Mouse (Mus musculus): Measurements from ENCODE around the gene Ncor2. TPM values are rescaled to one million over a fixed set of nuclear protein-coding genes. Genes with fewer than 3 reads are reported as not detected.

Gene Ncor2
- polyA plus RNA-seq, 1 experiment from 2014 or later: 36.5 TPM

DNA sequence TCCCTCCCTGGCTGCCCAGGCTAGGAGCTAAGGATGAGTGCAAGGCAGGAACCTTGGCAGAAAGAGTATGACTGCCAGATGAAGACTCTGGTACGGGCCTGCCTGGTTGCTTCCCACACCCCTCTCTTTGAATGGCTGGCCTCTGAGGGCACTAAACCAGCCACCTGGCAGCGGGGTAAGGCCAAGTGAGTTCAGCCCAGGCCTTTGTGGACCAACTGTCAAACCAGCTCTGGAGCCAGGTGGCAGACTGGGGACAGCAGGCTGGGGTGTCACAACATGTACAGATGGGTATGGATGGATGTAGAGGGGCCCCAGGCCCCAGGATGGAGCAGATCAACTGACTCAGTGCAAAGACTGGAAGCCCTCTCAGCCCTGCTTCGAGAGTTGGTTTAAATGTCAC lies 164.0 kb downstream of the Ncor2 start:
- H3K4me2 ChIP-seq: no peak overlapping the region
- H3K4me3 ChIP-seq (ENCODE audit: low read depth, low read length): no peak overlapping the region
- no peaks in the 10 kb centered on the region for H3K9me3 ChIP-seq (ENCODE audit: low read depth, low read length)
- H3K4me1 ChIP-seq (ENCODE audit: insufficient read depth): no peaks in the 10 kb centered on the region
- H3K36me3 ChIP-seq (ENCODE audit: insufficient read depth): peaks cover 88% of the 10 kb centered on the region
- no peak overlapping the region for H3K9ac ChIP-seq
- H3K27me3 ChIP-seq (ENCODE audit: insufficient read depth, low read length): no peaks in the 10 kb centered on the region
- TF ChIP-seq CTCF (IDR thresholded peaks at IDR 0.05; ENCODE audit: low read depth): no peak
- DNase-seq (no peak), ATAC-seq (ENCODE audit: insufficient read depth) (no peak)
- WGBS: 78% methylated on average over 3 of the region's 3 CpGs
- H3K27ac ChIP-seq (ENCODE audit: low read depth): no peak overlapping the region

DNA sequence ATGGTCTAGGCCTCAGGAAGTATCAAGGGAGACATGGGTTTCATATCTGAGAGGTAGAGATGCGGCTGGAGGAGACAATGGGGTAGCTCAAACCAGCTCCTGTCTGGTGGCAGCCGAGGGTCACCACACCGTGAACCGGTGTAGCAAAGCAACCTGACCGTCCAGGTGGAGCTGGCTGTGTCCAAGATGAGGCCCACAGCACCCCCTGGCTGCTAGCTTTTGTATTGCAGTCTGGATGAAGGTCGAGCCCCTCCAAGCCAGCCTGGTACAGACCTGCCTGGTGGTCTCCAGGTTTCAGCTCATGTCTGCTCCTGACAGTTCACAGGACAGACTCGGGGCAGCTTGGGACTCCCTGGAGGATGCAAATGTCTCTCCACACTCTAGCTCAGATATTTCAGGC lies 164.5 kb downstream of the Ncor2 start:
- no peak overlapping the region for H3K27ac ChIP-seq (ENCODE audit: low read depth)
- no peaks in the 10 kb centered on the region for H3K27me3 ChIP-seq (ENCODE audit: insufficient read depth, low read length)
- no peaks in the 10 kb centered on the region for H3K9me3 ChIP-seq (ENCODE audit: low read depth, low read length)
- no peak overlapping the region for H3K4me3 ChIP-seq (ENCODE audit: low read depth, low read length)
- WGBS: 39% methylated on average over 7 of the region's 7 CpGs
- no peaks in the 10 kb centered on the region for H3K4me1 ChIP-seq (ENCODE audit: insufficient read depth)
- TF ChIP-seq CTCF (IDR thresholded peaks at IDR 0.05; ENCODE audit: low read depth): peak; percentile 91
- no peak overlapping the region for H3K9ac ChIP-seq
- H3K4me2 ChIP-seq: no peak overlapping the region
- H3K36me3 ChIP-seq (ENCODE audit: insufficient read depth): peaks cover 89% of the 10 kb centered on the region
- DNase-seq (peak; percentile 73), ATAC-seq (ENCODE audit: insufficient read depth) (0 out of 2 replicates have a peak, but pooled peaks have one; percentile 3)

DNA sequence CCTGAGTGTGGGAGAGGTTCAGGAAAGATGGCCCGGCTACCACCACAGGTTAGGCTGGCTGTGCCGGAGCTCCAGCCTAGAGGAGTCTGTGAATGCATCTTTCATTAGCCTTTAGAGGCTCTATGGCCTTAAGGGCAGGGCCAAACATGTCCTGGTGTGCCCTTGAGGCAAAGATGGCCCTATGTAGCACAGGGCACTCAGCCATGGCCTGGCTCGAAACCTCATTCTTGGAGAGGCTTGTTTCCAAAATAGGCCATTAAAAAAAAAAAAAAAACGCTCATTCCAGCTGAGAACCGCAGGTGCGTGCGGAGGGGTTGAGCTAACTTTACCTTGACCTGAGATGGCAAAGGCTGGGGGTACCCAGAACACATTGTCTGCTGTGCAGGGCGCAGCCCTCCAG lies 167.4 kb downstream of the Ncor2 start:
- Histone ChIP-seq H3K27ac (ENCODE audit: low read depth) (no peak overlapping the region), H3K36me3 (ENCODE audit: insufficient read depth) (peaks cover 69% of the 10 kb centered on the region), H3K4me1 (ENCODE audit: insufficient read depth) (no peaks in the 10 kb centered on the region), H3K9me3 (ENCODE audit: low read depth, low read length) (no peaks in the 10 kb centered on the region), H3K4me2 (no peak overlapping the region), H3K9ac (no peak overlapping the region), H3K4me3 (ENCODE audit: low read depth, low read length) (no peak overlapping the region), H3K27me3 (ENCODE audit: insufficient read depth, low read length) (no peaks in the 10 kb centered on the region)
- DNase-seq: no peak
- no peak for ATAC-seq (ENCODE audit: insufficient read depth)
- WGBS: 89% methylated on average over 8 of the region's 8 CpGs
- TF ChIP-seq CTCF (IDR thresholded peaks at IDR 0.05; ENCODE audit: low read depth): no peak

DNA sequence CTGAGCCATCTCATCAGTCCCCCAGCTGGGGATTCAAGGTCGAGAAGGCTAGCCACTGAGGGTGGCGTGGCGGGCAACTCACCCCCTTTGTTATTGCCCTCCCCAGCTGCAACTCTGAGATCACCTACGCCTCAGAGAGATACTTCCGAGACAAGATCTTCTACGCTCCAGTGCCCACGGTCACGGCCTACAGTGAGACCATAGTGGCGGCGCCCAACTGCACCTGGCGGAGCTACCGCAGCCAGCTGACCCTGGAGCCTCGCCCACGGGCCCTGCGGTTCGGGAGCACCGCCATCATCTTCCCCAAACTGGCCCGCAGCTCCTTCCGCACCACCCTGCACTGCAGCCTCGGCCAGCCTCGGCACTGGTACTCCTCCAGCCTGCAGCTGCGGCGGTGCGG lies 167.9 kb downstream of the Ncor2 start:
- H3K4me2 ChIP-seq: no peak overlapping the region
- no peak overlapping the region for H3K9ac ChIP-seq
- DNase-seq (no peak), ATAC-seq (ENCODE audit: insufficient read depth) (no peak)
- H3K36me3 ChIP-seq (ENCODE audit: insufficient read depth): peaks cover 64% of the 10 kb centered on the region
- H3K27ac ChIP-seq (ENCODE audit: low read depth): no peak overlapping the region
- 88% methylated on average over 24 of the region's 24 CpGs for WGBS
- H3K27me3 ChIP-seq (ENCODE audit: insufficient read depth, low read length): no peaks in the 10 kb centered on the region
- H3K4me1 ChIP-seq (ENCODE audit: insufficient read depth): peaks cover 1% of the 10 kb centered on the region; the same call in 1 of the 2 replicates
- H3K9me3 ChIP-seq (ENCODE audit: low read depth, low read length): no peaks in the 10 kb centered on the region
- no peak for TF ChIP-seq CTCF (IDR thresholded peaks at IDR 0.05; ENCODE audit: low read depth)
- H3K4me3 ChIP-seq (ENCODE audit: low read depth, low read length): no peak overlapping the region

DNA sequence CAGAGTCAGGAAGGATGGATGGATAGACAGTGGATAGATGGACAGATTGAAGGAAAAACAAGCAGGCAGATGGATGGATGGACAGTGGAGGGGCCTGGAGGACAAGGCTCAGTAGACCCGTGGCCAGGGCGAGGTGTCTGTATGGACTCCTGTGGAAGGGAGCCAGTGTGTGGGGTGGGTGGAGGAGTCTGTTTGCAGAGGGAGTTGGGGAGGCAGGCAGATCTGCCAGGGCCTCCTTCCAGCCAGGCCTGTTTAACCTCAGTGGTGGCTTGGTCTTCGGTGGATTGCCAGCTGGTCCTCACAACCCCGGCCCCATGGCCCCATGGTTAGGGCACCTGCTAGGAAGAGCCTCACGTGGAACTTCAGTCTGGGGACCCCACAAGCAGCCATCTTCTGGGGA lies 172.1 kb downstream of the Ncor2 start:
- Histone ChIP-seq H3K9ac (peak overlapping the region; percentile 16; the same call in 1 of the 2 replicates), H3K27ac (ENCODE audit: low read depth) (no peak overlapping the region), H3K36me3 (ENCODE audit: insufficient read depth) (peaks cover 29% of the 10 kb centered on the region; the same call in 1 of the 2 replicates), H3K9me3 (ENCODE audit: low read depth, low read length) (no peaks in the 10 kb centered on the region), H3K4me3 (ENCODE audit: low read depth, low read length) (no peak overlapping the region), H3K4me1 (ENCODE audit: insufficient read depth) (peaks cover 19% of the 10 kb centered on the region), H3K27me3 (ENCODE audit: insufficient read depth, low read length) (0 out of 2 replicates have a peak, but pooled peaks cover 3% of the 10 kb centered on the region), H3K4me2 (no peak overlapping the region)
- WGBS: 62% methylated on average over 5 of the region's 5 CpGs
- DNase-seq: no peak
- peak; percentile 9; the same call in 1 of the 2 replicates for ATAC-seq (ENCODE audit: insufficient read depth)
- TF ChIP-seq CTCF (IDR thresholded peaks at IDR 0.05; ENCODE audit: low read depth): no peak

DNA sequence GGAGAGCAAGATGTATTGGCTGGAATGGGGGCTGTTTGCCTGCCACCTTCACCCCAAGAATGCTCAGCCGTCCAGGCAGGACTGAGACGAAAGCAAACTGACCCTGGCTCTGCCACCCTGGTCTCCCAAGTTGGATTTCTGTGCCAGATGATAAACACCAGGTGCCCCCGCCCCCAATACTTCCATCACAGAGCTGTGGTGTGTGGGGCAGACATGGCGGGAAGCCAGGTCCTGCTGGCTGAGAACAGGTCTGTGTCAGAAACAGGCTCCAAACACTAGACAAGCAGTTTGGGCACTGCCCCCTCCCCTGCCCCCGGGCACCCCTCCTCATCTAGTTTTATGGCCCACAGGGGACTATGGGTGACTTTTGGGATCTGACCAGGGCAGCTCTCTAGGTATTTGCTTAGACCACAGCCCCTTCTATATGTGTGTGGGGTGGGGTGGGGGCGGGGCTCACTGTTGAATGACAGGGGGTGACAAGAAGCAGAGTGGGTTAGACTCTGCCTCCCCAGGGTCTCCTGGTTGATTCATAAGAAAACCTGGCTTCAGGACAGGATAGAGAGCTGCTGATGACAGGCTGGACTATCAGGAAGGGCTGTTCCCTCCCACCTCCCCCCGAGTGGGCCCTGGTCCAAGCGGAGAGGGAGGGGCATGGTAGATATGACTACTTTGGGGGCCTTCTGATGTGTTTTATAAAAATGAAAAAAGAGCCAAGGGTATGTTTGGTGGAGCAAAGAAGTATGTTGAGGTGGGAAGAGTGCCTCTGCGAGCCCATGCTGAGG lies 173.0 kb downstream of the Ncor2 start:
- DNase-seq: peak; percentile 53
- ATAC-seq (ENCODE audit: insufficient read depth): peak; percentile 37
- 43% methylated on average over 9 of the region's 9 CpGs for WGBS
- TF ChIP-seq CTCF (IDR thresholded peaks at IDR 0.05; ENCODE audit: low read depth): no peak
- no peak overlapping the region for H3K27ac ChIP-seq (ENCODE audit: low read depth)
- peaks cover 19% of the 10 kb centered on the region for H3K4me1 ChIP-seq (ENCODE audit: insufficient read depth)
- H3K27me3 ChIP-seq (ENCODE audit: insufficient read depth, low read length): 0 out of 2 replicates have a peak, but pooled peaks cover 3% of the 10 kb centered on the region
- H3K36me3 ChIP-seq (ENCODE audit: insufficient read depth): peaks cover 21% of the 10 kb centered on the region; the same call in 1 of the 2 replicates
- no peaks in the 10 kb centered on the region for H3K9me3 ChIP-seq (ENCODE audit: low read depth, low read length)
- peak overlapping the region; percentile 29; the same call in 1 of the 2 replicates for H3K4me2 ChIP-seq
- no peak overlapping the region for H3K4me3 ChIP-seq (ENCODE audit: low read depth, low read length)
- no peak overlapping the region for H3K9ac ChIP-seq

DNA sequence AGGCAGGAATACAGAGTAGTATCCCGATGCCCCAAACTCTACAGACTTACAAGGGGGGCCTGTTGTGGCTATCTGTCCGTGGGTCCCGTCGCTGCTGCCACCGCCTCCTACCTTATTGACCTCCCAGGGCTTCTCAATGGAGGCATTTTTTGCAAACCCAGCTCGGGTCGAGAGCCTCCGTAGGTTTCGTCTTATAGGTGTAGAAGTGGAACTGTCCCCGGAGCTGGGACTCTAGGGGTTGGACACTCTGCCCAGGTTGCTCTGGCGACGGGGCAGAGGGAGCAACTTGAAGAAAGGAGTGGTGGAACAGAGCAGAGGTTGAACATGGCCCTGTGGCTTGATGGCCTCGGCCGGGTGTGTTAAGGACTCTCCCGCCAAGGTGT lies 175.2 kb downstream of the Ncor2 start:
- H3K27me3 ChIP-seq (ENCODE audit: insufficient read depth, low read length): 0 out of 2 replicates have a peak, but pooled peaks cover 3% of the 10 kb centered on the region
- peaks cover 3% of the 10 kb centered on the region; the same call in 1 of the 2 replicates for H3K36me3 ChIP-seq (ENCODE audit: insufficient read depth)
- peak overlapping the region; percentile 47 for H3K4me3 ChIP-seq (ENCODE audit: low read depth, low read length)
- H3K4me2 ChIP-seq: peak overlapping the region; percentile 80
- H3K27ac ChIP-seq (ENCODE audit: low read depth): no peak overlapping the region
- DNase-seq: no peak
- no peak for ATAC-seq (ENCODE audit: insufficient read depth)
- H3K4me1 ChIP-seq (ENCODE audit: insufficient read depth): peaks cover 19% of the 10 kb centered on the region
- no peaks in the 10 kb centered on the region for H3K9me3 ChIP-seq (ENCODE audit: low read depth, low read length)
- TF ChIP-seq CTCF (IDR thresholded peaks at IDR 0.05; ENCODE audit: low read depth): no peak
- WGBS: 9% methylated on average over 15 of the region's 15 CpGs
- peak overlapping the region; percentile 43 for H3K9ac ChIP-seq

All from lung, embryonic 14.5 days (tissue).